26 mouse cellular contexts compared by ENCODE assay signal in the genomic region with DNA sequence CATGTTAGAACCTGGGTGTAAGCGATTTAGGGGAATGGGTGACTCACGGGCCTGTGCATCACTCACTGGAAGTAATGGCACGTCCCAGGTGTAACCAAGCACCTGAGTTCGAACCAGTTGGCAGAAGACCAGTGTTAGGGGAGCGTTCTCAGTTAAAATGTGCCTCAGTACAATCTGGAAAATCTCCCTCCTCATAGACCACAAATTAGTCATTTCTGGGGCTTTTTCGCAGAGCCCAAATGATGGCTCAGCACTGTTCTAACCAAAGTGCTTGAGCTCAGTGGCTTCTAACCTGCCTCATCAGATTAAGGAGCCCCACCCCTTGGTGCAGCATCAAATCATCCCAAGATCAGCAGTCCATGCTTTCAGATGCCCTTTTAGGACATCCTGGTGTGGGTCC. TPM values are rescaled to one million over a fixed set of nuclear protein-coding genes. Genes with fewer than 3 reads are reported as not detected.
DNase-seq lines count a peak whose midpoint lies in the region; ATAC-seq and TF ChIP-seq lines count a peak whose summit lies in the region.
"Had no signal": no experiment of that assay in that cellular context is flagged by ENCODE, and none has a peak within 500 bp of the region (broad histone marks: within the 10 kb centered on the region; RNA-seq: fewer than 3 reads in every experiment).

No protein-coding gene starts in this region.

- no peaks in the 10 kb centered on the region for H3K9me3 ChIP-seq in heart, embryonic 10.5 days
- no peaks in the 10 kb centered on the region for H3K9me3 ChIP-seq in hindbrain, postnatal 0 days (ENCODE audit: low read length)
- H3K9me3 ChIP-seq: forebrain, embryonic 10.5 days; forebrain, embryonic 13.5 days; G1E; heart, embryonic 12.5 days; heart, embryonic 15.5 days; hindbrain, embryonic 10.5 days; hindbrain, embryonic 13.5 days had no signal

- 90% methylated on average over 6 of the region's 6 CpGs for WGBS in heart, embryonic 10.5 days
- 89% methylated on average over 6 of the region's 6 CpGs for WGBS in hindbrain, postnatal 0 days

- DNase-seq in heart, adult 11 months: peak; percentile 78
- no peak for DNase-seq in heart, embryonic 10.5 days (ENCODE audit: low spot score)
- DNase-seq in CD4-positive, CD25-positive, alpha-beta regulatory T cell, adult 2 months (ENCODE audit: low read depth, low spot score): peak; percentile 15
- peak; percentile 15 for DNase-seq in NIH3T3 (ENCODE audit: low read depth)
- no peak for DNase-seq in hindbrain, postnatal 0 days (ENCODE audit: low spot score)
- DNase-seq in adrenal gland, adult 18-20 months (ENCODE audit: low spot score in 2 of 2): no peak
- no peak for DNase-seq in layer of hippocampus, adult 9-10 months (ENCODE audit: low spot score)
- DNase-seq: adrenal gland, adult 8-10 months; adrenal gland, postnatal 25 days; cerebellum, adult 11-12 months; cerebellum, adult 8-10 months; cerebellum, postnatal 10 days; cerebellum, postnatal 36 days; gastrocnemius, postnatal 25 days; heart, postnatal 10 days; heart, postnatal 36 days; kidney, adult 2 months had no signal

- H3K4me3 ChIP-seq in heart, embryonic 10.5 days: no peak overlapping the region
- H3K4me3 ChIP-seq in hindbrain, postnatal 0 days (ENCODE audit: low read length): no peak overlapping the region
- H3K4me3 ChIP-seq: forebrain, embryonic 10.5 days; forebrain, embryonic 13.5 days; heart, embryonic 12.5 days; heart, embryonic 15.5 days; hindbrain, embryonic 10.5 days; hindbrain, embryonic 13.5 days had no signal

- no peaks in the 10 kb centered on the region for H3K36me3 ChIP-seq in heart, embryonic 10.5 days
- no peaks in the 10 kb centered on the region for H3K36me3 ChIP-seq in hindbrain, postnatal 0 days (ENCODE audit: insufficient read depth, low read length)
- H3K36me3 ChIP-seq: forebrain, embryonic 10.5 days; G1E; heart, embryonic 12.5 days; heart, embryonic 15.5 days; hindbrain, embryonic 10.5 days; hindbrain, embryonic 13.5 days had no signal

- ATAC-seq in hindbrain, postnatal 0 days: no peak
- ATAC-seq: forebrain, embryonic 13.5 days; forebrain, embryonic 16.5 days; hindbrain, embryonic 16.5 days had no signal

- no peak overlapping the region for H3K9ac ChIP-seq in hindbrain, postnatal 0 days (replicated peaks; ENCODE audit: low read length)
- H3K9ac ChIP-seq: forebrain, embryonic 13.5 days; heart, embryonic 12.5 days; heart, embryonic 15.5 days; hindbrain, embryonic 13.5 days had no signal

- TF ChIP-seq CTCF in hindbrain, postnatal 0 days (IDR thresholded peaks at IDR 0.05; ENCODE audit: low read depth): no peak

- no peak overlapping the region for H3K4me2 ChIP-seq in hindbrain, postnatal 0 days (ENCODE audit: low read depth, low read length)
- H3K4me2 ChIP-seq: forebrain, embryonic 13.5 days; heart, embryonic 12.5 days; heart, embryonic 15.5 days; hindbrain, embryonic 13.5 days had no signal

- H3K27ac ChIP-seq in heart, embryonic 10.5 days: no peak overlapping the region
- H3K27ac ChIP-seq in hindbrain, postnatal 0 days: no peak overlapping the region
- H3K27ac ChIP-seq: forebrain, embryonic 10.5 days; forebrain, embryonic 13.5 days; heart, embryonic 15.5 days; hindbrain, embryonic 10.5 days; hindbrain, embryonic 13.5 days had no signal

- peaks cover 25% of the 10 kb centered on the region for H3K27me3 ChIP-seq in heart, embryonic 10.5 days (ENCODE audit: insufficient read depth, poor library complexity, severe bottlenecking)
- no peaks in the 10 kb centered on the region for H3K27me3 ChIP-seq in hindbrain, postnatal 0 days (ENCODE audit: insufficient read depth, low read length)
- H3K27me3 ChIP-seq: heart, embryonic 15.5 days had no signal

- H3K4me1 ChIP-seq in heart, embryonic 10.5 days: peaks cover 23% of the 10 kb centered on the region
- H3K4me1 ChIP-seq in hindbrain, postnatal 0 days (ENCODE audit: insufficient read depth, low read length): peaks cover 5% of the 10 kb centered on the region; the same call in 1 of the 2 replicates

RNA-seq across cellular contexts. Expression of a gene that starts 5.5 kb away (rescaled TPM):
- polyA plus RNA-seq in heart, embryonic 10.5 days (2016; fragmentation: Nextera tagmentation; extraction: Ambion mirVana): 12.1 and 14.3 TPM in 2 replicates
- total RNA-seq in hindbrain, postnatal 0 days (2014; rRNA removed): 6.0 and 9.3 TPM in 2 replicates
- polyA plus RNA-seq in hindbrain, postnatal 0 days (2015; fragmentation: Nextera tagmentation; extraction: Ambion mirVana): 2.3 and 3.2 TPM in 2 replicates
- 10 to 100 TPM; 41.1 to 48.4 TPM for total RNA-seq in adrenal gland, adult 18-20 months (2021)

Comparison
In these comparisons a context has a peak if more than half of its experiments do, and no peak if none do; other contexts are left out.
1. DNase-seq: peak in heart, adult 11 months (single experiment), CD4-positive, CD25-positive, alpha-beta regulatory T cell, adult 2 months (single experiment) and NIH3T3 (single experiment); none in heart, embryonic 10.5 days (single experiment), hindbrain, postnatal 0 days (single experiment), adrenal gland, adult 18-20 months (0 of 2) and layer of hippocampus, adult 9-10 months (single experiment).